In the genomic region with DNA sequence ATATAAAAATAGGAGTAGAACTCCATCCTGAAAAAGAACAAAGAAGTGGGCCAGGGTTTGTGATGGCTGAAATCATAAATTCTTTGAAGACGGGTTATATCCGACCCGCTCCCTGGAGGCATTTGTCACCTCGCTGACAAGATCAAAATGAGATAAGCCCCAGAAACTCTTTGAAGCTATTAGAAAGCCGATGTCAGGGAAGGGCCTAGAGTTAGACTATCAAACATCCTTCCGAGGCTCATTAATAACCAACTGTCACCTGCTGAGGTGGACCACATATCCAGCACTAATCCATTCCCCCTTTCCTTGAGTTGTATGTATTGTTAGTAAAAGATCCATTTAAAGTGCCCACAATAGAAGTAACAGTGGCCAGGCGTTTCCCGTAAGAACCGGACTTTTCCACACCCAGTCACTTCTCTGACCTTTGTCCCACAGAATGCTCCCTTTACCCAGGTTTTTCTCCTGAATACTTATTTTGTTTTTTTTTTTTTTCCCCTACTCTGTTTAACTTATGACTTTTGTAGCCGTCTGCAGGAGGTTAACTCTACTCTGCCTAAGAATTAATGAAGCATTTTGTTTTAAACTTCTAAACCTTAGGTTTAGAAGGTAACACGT, we compare ENCODE assay signal across 21 mouse cellular contexts. TPM values are rescaled to one million over a fixed set of nuclear protein-coding genes. Genes with fewer than 3 reads are reported as not detected.
DNase-seq lines count a peak whose midpoint lies in the region; ATAC-seq and TF ChIP-seq lines count a peak whose summit lies in the region.
"Had no signal": no experiment of that assay in that cellular context is flagged by ENCODE, and none has a peak within 500 bp of the region (broad histone marks: within the 10 kb centered on the region; RNA-seq: fewer than 3 reads in every experiment).

No protein-coding gene starts in this region.

- no peaks in the 10 kb centered on the region for H3K36me3 ChIP-seq in kidney, adult 2 months (ENCODE audit: control insufficient read depth, insufficient read depth, low read length)
- H3K36me3 ChIP-seq in intestine, embryonic 15.5 days, result no peaks in the 10 kb centered on the region
- H3K36me3 ChIP-seq: hindbrain, embryonic 15.5 days had no signal

- H3K27ac ChIP-seq in kidney, adult 2 months (ENCODE audit: insufficient read depth, low read depth, low read length), result no peak overlapping the region
- H3K27ac ChIP-seq in intestine, embryonic 15.5 days, result no peak overlapping the region
- no peak overlapping the region; the same call in 1 of the 2 replicates for H3K27ac ChIP-seq in layer of hippocampus, adult 2 months
- H3K27ac ChIP-seq: embryonic facial prominence, embryonic 13.5 days; forebrain, embryonic 13.5 days; heart, embryonic 13.5 days; hindbrain, embryonic 15.5 days had no signal

- 44% methylated on average over 11 of the region's 11 CpGs for WGBS in kidney, adult 2 months
- whole genome bisulfite sequencing in intestine, embryonic 15.5 days, result 54% methylated on average over 11 of the region's 11 CpGs

- peaks cover 4% of the 10 kb centered on the region; the same call in 1 of the 2 replicates for H3K4me1 ChIP-seq in kidney, adult 2 months (ENCODE audit: control insufficient read depth, insufficient read depth, low read length)
- H3K4me1 ChIP-seq in intestine, embryonic 15.5 days (replicated peaks), result peaks cover 11% of the 10 kb centered on the region; the same call in 1 of the 2 replicates
- H3K4me1 ChIP-seq: forebrain, embryonic 13.5 days had no signal

- TF ChIP-seq CTCF in kidney, adult 2 months (conservative IDR thresholded peaks at IDR 0.05; ENCODE audit: insufficient read depth, insufficient read length, low read depth, low read length), result no peak
- no peak for TF ChIP-seq CTCF in layer of hippocampus, adult 2 months (conservative IDR thresholded peaks at IDR 0.05)

- no peaks in the 10 kb centered on the region for H3K27me3 ChIP-seq in kidney, adult 2 months (replicated peaks; ENCODE audit: control insufficient read depth, insufficient read depth, low read length)
- no peaks in the 10 kb centered on the region for H3K27me3 ChIP-seq in intestine, embryonic 15.5 days (replicated peaks)
- H3K27me3 ChIP-seq: CH12.LX; embryonic facial prominence, embryonic 13.5 days; forebrain, embryonic 13.5 days; heart, embryonic 13.5 days; hindbrain, embryonic 15.5 days had no signal

- H3K9ac ChIP-seq in intestine, embryonic 15.5 days, result no peak overlapping the region
- H3K9ac ChIP-seq: embryonic facial prominence, embryonic 13.5 days; forebrain, embryonic 13.5 days; forebrain, postnatal 0 days; heart, embryonic 13.5 days; hindbrain, embryonic 15.5 days had no signal

- peak; percentile 73 for DNase-seq in kidney, adult 2 months
- no peak for DNase-seq in kidney, adult 11 months
- DNase-seq in kidney, postnatal 36 days, result peak; percentile 43 to 67
- no peak for DNase-seq in kidney, postnatal 4 days
- DNase-seq in ZHBTc4 (ENCODE audit: low read depth, low spot score), result peak; percentile 56
- DNase-seq in layer of hippocampus, adult 2 months (ENCODE audit: low spot score in 2 of 2), result no peak
- DNase-seq in c-Kit-positive CD71-positive TER-119-positive erythroid progenitor cells, embryonic 14.5 days (ENCODE audit: low spot score), result no peak
- DNase-seq: adrenal gland, postnatal 25 days; cerebellum, adult 11-12 months; cerebellum, adult 9-10 months; cerebellum, postnatal 25 days; forebrain, postnatal 0 days; gastrocnemius, postnatal 25 days; heart, adult 11 months; heart, postnatal 36 days had no signal

- no peak overlapping the region for H3K4me3 ChIP-seq in kidney, adult 2 months (ENCODE audit: insufficient read depth, low read depth, low read length)
- H3K4me3 ChIP-seq in intestine, embryonic 15.5 days (replicated peaks), result no peak overlapping the region
- no peak overlapping the region for H3K4me3 ChIP-seq in layer of hippocampus, adult 2 months
- H3K4me3 ChIP-seq: embryonic facial prominence, embryonic 13.5 days; forebrain, embryonic 13.5 days; heart, embryonic 13.5 days; hindbrain, embryonic 15.5 days had no signal

- H3K4me2 ChIP-seq in intestine, embryonic 15.5 days (replicated peaks), result no peak overlapping the region
- H3K4me2 ChIP-seq: embryonic facial prominence, embryonic 13.5 days; forebrain, embryonic 13.5 days; heart, embryonic 13.5 days; hindbrain, embryonic 15.5 days had no signal

- 0 out of 2 replicates have a peak, but pooled peaks have one; percentile 11 for ATAC-seq in intestine, embryonic 15.5 days
- ATAC-seq: forebrain, embryonic 13.5 days; forebrain, postnatal 0 days had no signal

- no peak for TF ChIP-seq POLR2A in kidney, adult 2 months (IDR thresholded peaks at IDR 0.05; ENCODE audit: low read depth, low read length)

- no peaks in the 10 kb centered on the region for H3K9me3 ChIP-seq in intestine, embryonic 15.5 days
- H3K9me3 ChIP-seq: embryonic facial prominence, embryonic 13.5 days; forebrain, embryonic 13.5 days; hindbrain, embryonic 15.5 days had no signal

RNA-seq across cellular contexts. Expression of gene Prickle1, which starts 24.7 kb away (rescaled TPM):
- polyA plus RNA-seq in kidney, adult 2 months (2012; rRNA removed), result 5.9 and 6.1 TPM in 2 replicates
- 21.0 and 23.7 TPM in 2 replicates for polyA plus RNA-seq in intestine, embryonic 15.5 days (2015; fragmentation: Nextera tagmentation; extraction: Ambion mirVana)
- total RNA-seq in layer of hippocampus, adult 2 months (2021), result 10 to 100 TPM; 67.4 to 69.2 TPM

Comparison
In these comparisons a context has a peak if more than half of its experiments do, and no peak if none do; other contexts are left out.
1. DNase-seq: peak in kidney, adult 2 months (single experiment), kidney, postnatal 36 days (2 of 2) and ZHBTc4 (single experiment); none in kidney, adult 11 months (single experiment), kidney, postnatal 4 days (0 of 2), layer of hippocampus, adult 2 months (0 of 2) and c-Kit-positive CD71-positive TER-119-positive erythroid progenitor cells, embryonic 14.5 days (single experiment).